Mouse (Mus musculus) hindbrain, embryonic 16.5 days (tissue): ENCODE measurements at regions not wholly inside any gene's neighbourhood (a gene's known extent, or its start where the extent isn't known, plus 50 kb on each side); places are given as distances from the start of the nearest gene placed in this dataset.
"Not testable (repeated sequence)": the region's sequence is repeated elsewhere in the genome, so short reads cannot be mapped to it uniquely, and the experiment has no call there.

Experiments used
- ATAC-seq: fragments of 200-750 bp; cut with Nextera tagmentation; 2 replicates; pipeline ENCODE4 v1.8.0; 2017; ENCODE audit warnings: moderate TSS enrichment, moderate library complexity
- H3K27ac ChIP-seq: fragments of 300-500 bp; sonication (generic); 2 replicates; pipeline ENCODE4 v1.5.1; 2014; ENCODE audit warnings: low read depth, mild to moderate bottlenecking, control low read depth, low read length, moderate library complexity
- H3K27me3 ChIP-seq: fragments of 300-500 bp; sonication (generic); replicated peaks from 2 replicates; pipeline ENCODE4 v1.6.1; 2014; ENCODE audit warnings: low read length; ENCODE audit not compliant: control insufficient read depth, insufficient read depth
- H3K36me3 ChIP-seq: fragments of 300-500 bp; sonication (generic); 2 replicates; pipeline ENCODE4 v1.6.1; 2014; ENCODE audit warnings: mild to moderate bottlenecking, low read length, moderate library complexity, mixed read lengths; ENCODE audit not compliant: control insufficient read depth, insufficient read depth
- H3K4me1 ChIP-seq: fragments of 300-500 bp; sonication (generic); 2 replicates; pipeline ENCODE4 v1.6.1; 2014; ENCODE audit warnings: low read depth, low read length; ENCODE audit not compliant: control insufficient read depth, insufficient read depth
- H3K4me2 ChIP-seq: fragments of 300-500 bp; sonication (generic); 2 replicates; pipeline ENCODE4 v1.6.1; 2014; ENCODE audit warnings: mild to moderate bottlenecking, low read length, control low read depth, moderate library complexity
- H3K4me3 ChIP-seq: fragments of 300-500 bp; sonication (generic); 2 replicates; pipeline ENCODE4 v1.5.1; 2014; ENCODE audit warnings: mild to moderate bottlenecking, low read length, control low read depth, moderate library complexity
- H3K9ac ChIP-seq: fragments of 300-500 bp; sonication (generic); 2 replicates; pipeline ENCODE4 v1.6.1; 2014; ENCODE audit warnings: low read depth, mild to moderate bottlenecking, control low read depth, low read length, moderate library complexity
- H3K9me3 ChIP-seq: fragments of 300-500 bp; sonication (generic); 2 replicates; pipeline ENCODE4 v1.6.1; 2014; ENCODE audit warnings: mild to moderate bottlenecking, low read length, moderate library complexity; ENCODE audit not compliant: control insufficient read depth
- WGBS: fragments of 180-500 bp; shearing (Covaris S2); extraction: QIAGEN DNeasy Blood & Tissue Kit; methylation state at CpG from one replicate; pipeline ENCODE4 v1.1.7; 2014; 5-methylcytosine and 5-hydroxymethylcytosine counted together

DNA sequence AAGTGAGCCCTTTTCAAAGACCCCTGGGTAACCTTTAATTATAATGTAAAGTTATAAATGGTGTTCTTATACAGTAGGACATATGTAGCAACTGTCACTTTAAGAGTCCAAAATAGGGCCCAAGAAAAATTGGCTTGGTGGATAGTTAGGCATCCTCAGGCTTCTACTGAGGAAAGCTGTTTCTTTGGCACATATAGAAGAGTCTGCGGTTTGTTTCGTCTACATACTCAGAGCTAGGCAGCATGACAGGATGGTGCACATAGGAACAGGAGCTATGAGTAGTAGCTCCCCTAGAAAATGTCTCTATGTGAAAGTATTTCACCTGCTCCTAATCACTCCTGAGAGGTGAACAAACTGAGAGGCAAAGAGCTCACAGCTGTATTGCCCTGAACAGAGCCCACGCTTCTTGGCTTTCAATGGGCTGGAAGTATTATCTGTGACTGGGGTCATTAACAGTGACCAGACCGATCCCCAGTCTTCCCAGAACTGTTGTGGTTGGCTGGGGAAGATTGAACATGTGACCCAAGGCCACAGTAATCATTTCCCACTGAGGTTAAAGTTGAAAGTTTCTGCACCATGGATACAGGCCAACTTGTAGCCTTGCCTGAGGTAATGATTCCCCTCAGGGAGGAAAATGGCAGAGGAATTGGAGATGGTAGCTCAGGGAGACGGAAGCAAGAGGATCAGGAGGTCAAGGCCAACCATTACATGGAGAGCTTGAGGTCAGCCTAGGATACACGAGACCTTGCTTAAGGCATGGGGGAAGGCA lies 235.3 kb downstream of the Tmem114 start:
- H3K27me3 ChIP-seq, result no peaks in the 10 kb centered on the region; the same call in 1 of the 2 replicates
- no peaks in the 10 kb centered on the region for H3K36me3 ChIP-seq

GRCm38 (mm10) chr16:8189071-8189470 lies 235.9 kb downstream of the Tmem114 start:
- no peak overlapping the region for H3K9ac ChIP-seq
- no peaks in the 10 kb centered on the region; the same call in 1 of the 2 replicates for H3K27me3 ChIP-seq
- H3K4me1 ChIP-seq, result no peaks in the 10 kb centered on the region
- no peaks in the 10 kb centered on the region for H3K9me3 ChIP-seq
- no peak for ATAC-seq
- no peak overlapping the region for H3K4me2 ChIP-seq
- no peaks in the 10 kb centered on the region for H3K36me3 ChIP-seq
- WGBS, result 84% methylated on average over 1 of the region's 1 CpGs
- no peak overlapping the region for H3K4me3 ChIP-seq
- no peak overlapping the region for H3K27ac ChIP-seq

More for the DNA sequence above, 235.3 kb downstream of the Tmem114 start:
- Histone ChIP-seq H3K9ac (no peak overlapping the region), H3K4me2 (no peak overlapping the region), H3K27ac (no peak overlapping the region), H3K4me1 (no peaks in the 10 kb centered on the region), H3K4me3 (no peak overlapping the region), H3K9me3 (no peaks in the 10 kb centered on the region)
- ATAC-seq, result no peak
- 81% methylated on average over 6 of the region's 6 CpGs for WGBS

DNA sequence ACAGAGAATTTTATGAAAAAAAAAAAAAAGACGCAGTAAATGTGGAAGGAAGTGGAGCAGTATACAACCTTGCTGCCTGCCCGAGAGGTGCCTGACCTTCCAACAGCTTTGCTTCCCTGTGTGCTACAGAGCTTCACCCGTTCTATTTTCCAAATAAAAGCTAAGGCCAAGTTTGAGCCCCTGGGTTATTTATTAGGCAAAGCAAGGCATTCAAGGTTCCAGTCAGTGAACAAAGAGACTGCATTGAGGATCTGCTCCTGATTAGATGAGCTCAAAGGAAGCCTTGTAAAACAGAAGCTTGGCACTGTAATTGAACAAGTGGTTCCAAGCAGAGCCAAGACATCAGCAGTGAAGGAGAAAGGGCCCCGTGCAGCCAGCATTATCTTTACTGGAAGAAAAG lies 236.4 kb downstream of the Tmem114 start:
- no peaks in the 10 kb centered on the region; the same call in 1 of the 2 replicates for H3K27me3 ChIP-seq
- 38% methylated on average over 4 of the region's 4 CpGs for WGBS
- no peak overlapping the region for H3K27ac ChIP-seq
- no peaks in the 10 kb centered on the region for H3K36me3 ChIP-seq
- H3K9ac ChIP-seq, result no peak overlapping the region
- no peak overlapping the region for H3K4me2 ChIP-seq
- H3K4me3 ChIP-seq, result no peak overlapping the region
- no peak; the same call in 1 of the 2 replicates for ATAC-seq
- H3K9me3 ChIP-seq, result no peaks in the 10 kb centered on the region
- no peaks in the 10 kb centered on the region for H3K4me1 ChIP-seq

DNA sequence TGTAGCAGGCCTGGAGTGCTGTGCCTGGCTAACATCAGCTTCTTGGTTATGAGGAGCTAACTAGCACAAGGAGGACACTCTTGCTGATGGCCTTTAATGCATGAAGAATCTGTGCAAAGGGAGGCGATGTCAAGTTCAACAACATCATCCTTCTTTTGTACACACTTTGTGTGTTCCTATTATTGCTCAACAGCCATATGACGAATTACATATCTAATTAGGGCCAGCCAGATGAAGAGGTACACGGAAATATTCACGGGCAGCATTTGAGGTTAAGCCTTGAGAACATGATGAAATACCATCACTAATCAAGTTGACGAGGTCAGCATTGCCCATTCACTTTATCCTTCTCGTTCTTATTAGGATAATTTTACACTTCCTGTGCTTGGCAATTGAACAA lies 240.2 kb downstream of the Tmem114 start:
- no peaks in the 10 kb centered on the region for H3K9me3 ChIP-seq
- WGBS, result 59% methylated on average over 6 of the region's 6 CpGs
- H3K4me1 ChIP-seq, result no peaks in the 10 kb centered on the region
- no peak overlapping the region for H3K4me3 ChIP-seq
- ATAC-seq, result no peak
- H3K36me3 ChIP-seq, result no peaks in the 10 kb centered on the region
- no peaks in the 10 kb centered on the region for H3K27me3 ChIP-seq
- H3K27ac ChIP-seq, result no peak overlapping the region
- H3K9ac ChIP-seq, result no peak overlapping the region
- H3K4me2 ChIP-seq, result no peak overlapping the region

DNA sequence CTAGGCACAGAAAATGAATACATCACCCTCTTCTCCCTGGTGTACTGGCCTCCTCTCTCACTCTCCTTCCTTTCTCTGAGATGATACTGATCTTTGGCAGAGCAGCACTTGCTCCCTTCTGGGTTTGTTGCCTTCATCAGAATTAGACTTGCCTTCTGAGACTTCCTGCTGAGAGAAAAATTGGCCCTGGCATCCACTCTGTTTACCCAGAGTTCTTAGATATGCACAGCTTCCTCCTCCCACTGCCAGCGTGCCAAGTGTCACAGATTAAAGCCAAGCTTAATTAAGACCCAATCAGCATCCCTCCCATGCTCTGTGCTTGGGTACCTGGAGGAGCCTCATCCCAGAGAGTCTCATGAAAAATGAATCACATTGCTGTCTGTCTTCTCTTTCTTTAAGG lies 246.0 kb downstream of the Tmem114 start:
- Histone ChIP-seq H3K36me3 (no peaks in the 10 kb centered on the region), H3K27ac (no peak overlapping the region), H3K27me3 (no peaks in the 10 kb centered on the region), H3K9me3 (no peaks in the 10 kb centered on the region), H3K9ac (no peak overlapping the region), H3K4me2 (no peak overlapping the region), H3K4me1 (no peaks in the 10 kb centered on the region), H3K4me3 (no peak overlapping the region)
- WGBS, result 32% methylated on average over 1 of the region's 1 CpGs
- ATAC-seq, result peak; percentile 80

GRCm38 (mm10) chr16:8177226-8177625 lies 247.7 kb downstream of the Tmem114 start:
- WGBS, result 94% methylated on average over 7 of the region's 7 CpGs
- H3K4me2 ChIP-seq, H3K27ac ChIP-seq, ATAC-seq, H3K36me3 ChIP-seq, H3K4me3 ChIP-seq, H3K9ac ChIP-seq, H3K27me3 ChIP-seq, H3K9me3 ChIP-seq, H3K4me1 ChIP-seq: not testable (repeated sequence)

GRCm38 (mm10) chr16:8176126-8176525 lies 248.8 kb downstream of the Tmem114 start:
- no peak overlapping the region for H3K4me3 ChIP-seq
- no peak overlapping the region for H3K4me2 ChIP-seq
- no peak overlapping the region for H3K27ac ChIP-seq
- ATAC-seq, result no peak
- H3K27me3 ChIP-seq, result no peaks in the 10 kb centered on the region
- WGBS, result 60% methylated on average over 6 of the region's 6 CpGs
- H3K36me3 ChIP-seq, result no peaks in the 10 kb centered on the region
- no peaks in the 10 kb centered on the region for H3K9me3 ChIP-seq
- H3K9ac ChIP-seq, result no peak overlapping the region
- no peaks in the 10 kb centered on the region for H3K4me1 ChIP-seq
